ENCODE assay signal across 9 mouse cellular contexts in the genomic region with DNA sequence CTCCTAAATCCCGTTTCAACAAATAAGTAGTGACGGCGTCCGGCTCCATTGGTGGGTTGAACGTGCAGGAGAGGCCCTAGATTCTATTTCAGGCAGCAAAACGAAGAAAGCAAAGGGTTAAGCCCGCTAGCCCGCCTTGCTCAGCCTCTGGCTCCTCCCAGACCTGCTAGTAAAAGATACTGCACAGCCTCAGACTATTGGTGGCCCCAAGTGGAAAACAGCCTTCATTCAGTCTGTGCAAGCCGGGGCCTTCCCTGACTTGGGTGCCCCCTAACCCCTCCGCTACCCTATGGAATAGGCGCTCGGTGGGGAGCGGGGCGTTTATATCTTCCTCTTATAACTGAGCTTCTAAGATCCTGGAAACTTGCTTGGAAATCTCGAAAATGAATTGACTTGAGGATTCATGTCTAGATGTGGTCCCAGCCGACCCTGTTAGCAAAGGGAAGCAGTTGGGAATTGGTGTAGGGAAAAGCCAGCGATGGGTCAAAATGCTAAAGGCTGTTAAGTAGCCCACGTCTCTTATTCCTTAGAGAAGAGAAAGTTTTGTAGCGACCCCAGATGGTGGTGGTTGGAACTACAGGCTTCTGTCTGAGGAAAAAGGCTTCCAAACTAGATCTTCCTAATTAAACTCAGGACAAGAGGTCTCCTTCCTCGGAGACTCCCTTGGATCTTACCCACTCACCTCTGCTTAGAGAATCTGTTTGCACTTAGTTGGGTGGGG. TPM values are rescaled to one million over a fixed set of nuclear protein-coding genes. Genes with fewer than 3 reads are reported as not detected.
A peak's percentile ranks its signal among the peaks of the same experiment; 100 is the strongest.
DNase-seq lines count a peak whose midpoint lies in the region; ATAC-seq and TF ChIP-seq lines count a peak whose summit lies in the region.
"Had no signal": no experiment of that assay in that cellular context is flagged by ENCODE, and none has a peak within 500 bp of the region (broad histone marks: within the 10 kb centered on the region; RNA-seq: fewer than 3 reads in every experiment).

No protein-coding gene starts in this region.

- peak; percentile 83 for DNase-seq in G1E (ENCODE audit: low spot score)
- DNase-seq in brain, embryonic 14.5 days (ENCODE audit: low read depth): peak; percentile 96
- peak; percentile 79 for DNase-seq in heart, postnatal 0 days (ENCODE audit: low spot score)
- DNase-seq in kidney, postnatal 36 days: peak; percentile 45 to 78
- DNase-seq in lung, adult 2 months: peak; percentile 48
- DNase-seq in ovary, adult 18-20 months (ENCODE audit: low spot score): peak; percentile 28
- DNase-seq in urinary bladder, postnatal 25 days (ENCODE audit: low spot score): peak; percentile 43

- H3K4me1 ChIP-seq in G1E (ENCODE audit: insufficient read depth, low read depth, low read length): peaks cover 66% of the 10 kb centered on the region
- H3K4me1 ChIP-seq in heart, postnatal 0 days (ENCODE audit: control insufficient read depth, insufficient read depth): no peaks in the 10 kb centered on the region
- peaks cover 8% of the 10 kb centered on the region; the same call in 1 of the 2 replicates for H3K4me1 ChIP-seq in lung, adult 2 months (ENCODE audit: control insufficient read depth, insufficient read depth, low read length)

- WGBS in heart, postnatal 0 days: under 1% methylated on average over 20 of the region's 20 CpGs
- WGBS in lung, adult 2 months: 3% methylated on average over 20 of the region's 20 CpGs

- no peak for TF ChIP-seq POLR2A in brain, embryonic 14.5 days (IDR thresholded peaks at IDR 0.05; ENCODE audit: borderline replicate concordance, extremely low read depth, insufficient read depth, insufficient read length, poor library complexity, severe bottlenecking)
- TF ChIP-seq POLR2A in lung, adult 2 months (IDR thresholded peaks at IDR 0.05; ENCODE audit: borderline replicate concordance, extremely low read depth, low read depth, low read length): no peak

- peak overlapping the region; percentile 85 for H3K4me3 ChIP-seq in G1E (ENCODE audit: low read depth, low read length)
- H3K4me3 ChIP-seq in heart, postnatal 0 days (ENCODE audit: low read depth, low read length): peak overlapping the region; percentile 65
- peak overlapping the region; percentile 52 for H3K4me3 ChIP-seq in lung, adult 2 months (replicated peaks; ENCODE audit: extremely low read depth, low read depth, low read length)

- ATAC-seq in G1E (ENCODE audit: extremely low read depth, insufficient number of reproducible peaks, low FRiP score, poor library complexity, severe bottlenecking): peak; percentile 46; the same call in 1 of the 2 replicates
- ATAC-seq in erythroblast, adult 5-6 weeks (replicated peaks; ENCODE audit: low FRiP score, poor library complexity, severe bottlenecking): peak; percentile 77
- peak; percentile 45 for ATAC-seq in heart, postnatal 0 days (ENCODE audit: insufficient read depth, low read depth)

- peak; percentile 51; the same call in 1 of the 2 replicates for TF ChIP-seq CTCF in G1E (IDR thresholded peaks at IDR 0.05; ENCODE audit: low read depth, low read length)
- TF ChIP-seq CTCF in brain, embryonic 14.5 days (IDR thresholded peaks at IDR 0.05; ENCODE audit: borderline replicate concordance, extremely low read depth, insufficient read depth, insufficient read length): peak; percentile 64; the same call in 1 of the 2 replicates
- TF ChIP-seq CTCF in heart, postnatal 0 days (IDR thresholded peaks at IDR 0.05; ENCODE audit: low read depth): peak; percentile 53
- TF ChIP-seq CTCF in lung, adult 2 months (IDR thresholded peaks at IDR 0.05; ENCODE audit: insufficient read depth, low read length): peak; percentile 31; the same call in 1 of the 2 replicates

- H3K9me3 ChIP-seq in G1E (replicated peaks): no peaks in the 10 kb centered on the region
- no peaks in the 10 kb centered on the region for H3K9me3 ChIP-seq in heart, postnatal 0 days (replicated peaks; ENCODE audit: control insufficient read depth, low read length)

- peak overlapping the region; percentile 86 for H3K4me2 ChIP-seq in heart, postnatal 0 days (ENCODE audit: low read depth, low read length)

- no peak for TF ChIP-seq EP300 in heart, postnatal 0 days (IDR thresholded peaks at IDR 0.05; ENCODE audit: low read depth)

- peaks cover 19% of the 10 kb centered on the region for H3K36me3 ChIP-seq in G1E (replicated peaks)
- no peaks in the 10 kb centered on the region for H3K36me3 ChIP-seq in heart, postnatal 0 days (replicated peaks; ENCODE audit: control insufficient read depth, insufficient read depth, low read length)

- H3K27me3 ChIP-seq in G1E (ENCODE audit: insufficient read depth, low read length): 0 out of 2 replicates have a peak, but pooled peaks cover under 1% of the 10 kb centered on the region
- H3K27me3 ChIP-seq in heart, postnatal 0 days (ENCODE audit: control insufficient read depth, insufficient read depth, low read length): no peaks in the 10 kb centered on the region

- peak overlapping the region; percentile 39; the same call in 1 of the 2 replicates for H3K9ac ChIP-seq in heart, postnatal 0 days (replicated peaks; ENCODE audit: low read depth, low read length)

- H3K27ac ChIP-seq in heart, postnatal 0 days (ENCODE audit: low read depth): peak overlapping the region; percentile 52

RNA-seq across cellular contexts. Expression of gene Mpp2, which starts 0.9 kb away (rescaled TPM):
- total RNA-seq in G1E (2014; fragmentation: Nextera tagmentation) (16.1 and 17.2 TPM in 2 replicates), G1E (2017) (3.1 and 3.4 TPM in 2 replicates)
- 11.9 and 13.9 TPM in 2 replicates for polyA plus RNA-seq in G1E (2012)
- 49.9 and 51.5 TPM in 2 replicates for polyA plus RNA-seq in brain, embryonic 14.5 days (2012; rRNA removed)
- total RNA-seq in erythroblast, adult 5-6 weeks (2015; ENCODE audit: low replicate concordance): 7.7 and 12.7 TPM in 2 replicates
- 14.2 and 20.6 TPM in 2 replicates for total RNA-seq in erythroblast, adult 5-6 weeks (2017; ENCODE audit: low replicate concordance)
- total RNA-seq in heart, postnatal 0 days (2014; rRNA removed; ENCODE audit: low replicate concordance): 6.0 and 12.1 TPM in 2 replicates
- 2.1 and 2.3 TPM in 2 replicates for polyA plus RNA-seq in heart, postnatal 0 days (2015; fragmentation: Nextera tagmentation; extraction: Ambion mirVana)
- 12.8 and 14.4 TPM in 2 replicates for polyA plus RNA-seq in lung, adult 2 months (2012; rRNA removed)
- total RNA-seq: neutrophil, adult 5-6 weeks had no signal

RNA-seq across cellular contexts. Expression of gene Ppy, which starts 11.9 kb away (rescaled TPM):
- not detected in 2 replicates for total RNA-seq in G1E (2014; fragmentation: Nextera tagmentation)
- total RNA-seq in G1E (2017): not detected in 2 replicates
- polyA plus RNA-seq in G1E (2012): 0.16 TPM in 1 of 2 replicates, not detected in the other
- polyA plus RNA-seq in brain, embryonic 14.5 days (2012; rRNA removed): not detected in 2 replicates
- total RNA-seq in erythroblast, adult 5-6 weeks (2015; ENCODE audit: low replicate concordance): not detected in 2 replicates
- total RNA-seq in erythroblast, adult 5-6 weeks (2017; ENCODE audit: low replicate concordance): not detected in 2 replicates
- not detected in 2 replicates for total RNA-seq in heart, postnatal 0 days (2014; rRNA removed; ENCODE audit: low replicate concordance)
- polyA plus RNA-seq in heart, postnatal 0 days (2015; fragmentation: Nextera tagmentation; extraction: Ambion mirVana): not detected in 2 replicates
- polyA plus RNA-seq in lung, adult 2 months (2012; rRNA removed): 6.3 and 9.8 TPM in 2 replicates
- total RNA-seq: neutrophil, adult 5-6 weeks had no signal

RNA-seq across cellular contexts. Expression of gene Pyy, which starts 18.4 kb away (rescaled TPM):
- total RNA-seq in G1E (2014; fragmentation: Nextera tagmentation) (not detected in 2 replicates), G1E (2017) (not detected in 2 replicates)
- polyA plus RNA-seq in G1E (2012): not detected in 2 replicates
- 1.8 and 4.0 TPM in 2 replicates for polyA plus RNA-seq in brain, embryonic 14.5 days (2012; rRNA removed)
- total RNA-seq in erythroblast, adult 5-6 weeks (2015; ENCODE audit: low replicate concordance): not detected in 2 replicates
- total RNA-seq in erythroblast, adult 5-6 weeks (2017; ENCODE audit: low replicate concordance): not detected in 2 replicates
- total RNA-seq in heart, postnatal 0 days (2014; rRNA removed; ENCODE audit: low replicate concordance): not detected in 2 replicates
- not detected in 2 replicates for polyA plus RNA-seq in heart, postnatal 0 days (2015; fragmentation: Nextera tagmentation; extraction: Ambion mirVana)
- polyA plus RNA-seq in lung, adult 2 months (2012; rRNA removed): 9.6 TPM in 1 of 2 replicates, not detected in the other
- total RNA-seq: neutrophil, adult 5-6 weeks had no signal

RNA-seq across cellular contexts. Expression of gene Cd300lg, which starts 47.9 kb away (rescaled TPM):
- total RNA-seq in G1E (2014; fragmentation: Nextera tagmentation) (not detected in 2 replicates), G1E (2017) (0.06 TPM in 1 of 2 replicates, not detected in the other)
- not detected in 2 replicates for polyA plus RNA-seq in G1E (2012)
- polyA plus RNA-seq in brain, embryonic 14.5 days (2012; rRNA removed): 0.11 and 0.15 TPM in 2 replicates
- total RNA-seq in erythroblast, adult 5-6 weeks (2015; ENCODE audit: low replicate concordance): 2.1 and 7.1 TPM in 2 replicates
- 0.42 and 0.77 TPM in 2 replicates for total RNA-seq in erythroblast, adult 5-6 weeks (2017; ENCODE audit: low replicate concordance)
- 23.0 and 79.5 TPM in 2 replicates for total RNA-seq in heart, postnatal 0 days (2014; rRNA removed; ENCODE audit: low replicate concordance)
- polyA plus RNA-seq in heart, postnatal 0 days (2015; fragmentation: Nextera tagmentation; extraction: Ambion mirVana): 22.9 and 24.0 TPM in 2 replicates
- 7.8 and 12.0 TPM in 2 replicates for polyA plus RNA-seq in lung, adult 2 months (2012; rRNA removed)

RNA-seq across cellular contexts. Expression of gene Nags, which starts 56.1 kb away (rescaled TPM):
- total RNA-seq in G1E (2014; fragmentation: Nextera tagmentation): not detected in 2 replicates
- total RNA-seq in G1E (2017): 0.06 TPM in 1 of 2 replicates, not detected in the other
- not detected in 2 replicates for polyA plus RNA-seq in G1E (2012)
- polyA plus RNA-seq in brain, embryonic 14.5 days (2012; rRNA removed): 0.04 and 0.05 TPM in 2 replicates
- not detected in 2 replicates for total RNA-seq in erythroblast, adult 5-6 weeks (2015; ENCODE audit: low replicate concordance)
- total RNA-seq in erythroblast, adult 5-6 weeks (2017; ENCODE audit: low replicate concordance): 0.43 and 1.5 TPM in 2 replicates
- total RNA-seq in heart, postnatal 0 days (2014; rRNA removed; ENCODE audit: low replicate concordance): not detected in 2 replicates
- not detected in 2 replicates for polyA plus RNA-seq in heart, postnatal 0 days (2015; fragmentation: Nextera tagmentation; extraction: Ambion mirVana)
- polyA plus RNA-seq in lung, adult 2 months (2012; rRNA removed): 0.41 and 0.72 TPM in 2 replicates
- total RNA-seq: neutrophil, adult 5-6 weeks had no signal

Comparison
In these comparisons a context has a peak if more than half of its experiments do, and no peak if none do; other contexts are left out.
1. Peak in every context shown above with its lines: DNase-seq, ATAC-seq, H3K4me3 ChIP-seq and H3K27ac ChIP-seq.
2. DNase-seq: peak in every context shown above with its lines; median percentile 96 in brain, embryonic 14.5 days; 83 in G1E; 79 in heart, postnatal 0 days; 62 in kidney, postnatal 36 days; 48 in lung, adult 2 months; 43 in urinary bladder, postnatal 25 days; 28 in ovary, adult 18-20 months.